Mouse (Mus musculus) retina, adult 2 months (tissue): ENCODE measurements around the gene Gpr22.

ENCODE experiments used
- DNase-seq: peaks from one replicate; pipeline ENCODE4 v3.0.0-alpha.2; 2012; ENCODE audit warnings: low read depth, low spot score

Gene Gpr22

DNA sequence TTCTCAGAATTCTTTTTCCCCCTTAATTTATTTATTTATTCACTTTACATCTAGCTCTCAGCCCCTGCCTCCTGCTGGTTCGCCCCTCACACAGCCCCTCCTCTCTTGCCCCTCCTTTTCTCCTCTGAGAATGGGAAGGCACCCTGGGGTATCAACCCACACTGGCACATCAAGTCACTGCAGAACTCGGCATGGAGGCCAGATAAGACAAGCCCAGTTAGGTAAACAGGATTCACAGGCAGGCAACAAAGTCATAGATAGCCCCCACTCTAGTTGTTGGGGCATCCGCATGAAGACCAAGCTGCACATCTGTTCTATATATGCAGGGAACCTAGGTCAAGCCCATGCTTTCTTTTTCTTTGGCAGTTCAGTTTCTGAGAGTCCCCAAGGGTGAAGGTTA is 46.6 kb downstream of the Gpr22 start:
- DNase-seq: no peak

DNA sequence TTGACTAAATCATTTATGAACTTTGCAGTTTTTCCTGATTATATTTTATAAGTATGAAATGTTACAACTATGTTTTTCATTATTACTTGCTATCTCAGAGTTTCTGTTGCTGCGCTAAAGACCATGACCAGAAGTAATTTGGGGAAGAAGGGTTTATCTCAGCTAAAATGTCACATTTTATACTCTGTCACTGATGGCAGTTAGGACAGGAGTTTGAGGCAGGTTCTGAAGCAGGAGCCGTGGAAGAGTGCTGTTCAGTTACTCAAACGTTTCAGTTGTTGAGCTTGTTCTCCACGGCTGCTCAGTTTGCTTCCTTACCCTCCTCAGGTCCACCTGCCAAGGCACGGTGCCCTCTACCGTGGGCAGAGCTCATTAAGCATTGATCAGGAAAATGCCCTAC is 47.7 kb downstream of the Gpr22 start:
- DNase-seq: no peak
